Mouse (Mus musculus) retina, embryonic 14.5 days (tissue): ENCODE measurements around the gene Gm21974.
A peak's percentile ranks its signal among the peaks of the same experiment; 100 is the strongest.
"Not testable (repeated sequence)": the region's sequence is repeated elsewhere in the genome, so short reads cannot be mapped to it uniquely, and the experiment has no call there.

Experiments used
- DNase-seq: peaks from one replicate; pipeline ENCODE4 v3.0.0-alpha.2; 2015; ENCODE audit warnings: low spot score

The Gm21974 gene

DNA sequence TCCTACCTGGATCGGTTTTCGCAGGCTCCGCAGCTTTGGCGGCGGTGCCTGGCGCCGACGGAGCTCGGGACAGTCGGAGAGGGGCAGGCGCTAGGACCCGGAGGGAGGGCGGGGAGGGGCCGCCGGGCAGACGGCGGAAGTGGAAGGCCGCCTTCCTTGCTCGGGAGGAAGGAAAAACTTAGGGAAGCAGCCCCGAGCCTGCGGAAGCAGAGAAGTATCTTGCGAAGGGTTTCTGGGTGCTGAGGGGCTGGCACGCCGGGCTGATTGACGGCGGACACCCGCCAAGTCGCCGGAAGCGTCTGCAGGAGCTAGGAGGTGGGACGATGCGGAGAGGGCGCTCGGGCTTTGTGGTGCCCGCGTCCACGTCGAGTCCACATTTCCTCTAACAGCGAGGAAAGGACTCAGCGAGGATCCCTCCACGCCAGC is 19.2 kb downstream of the Gm21974 start, which contains the start of gene Zfp646:
TSS of gene Zfp646 (plus strand) at position 181 of the 426 bp plus-strand sequence.
- peak; percentile 80 for DNase-seq

DNA sequence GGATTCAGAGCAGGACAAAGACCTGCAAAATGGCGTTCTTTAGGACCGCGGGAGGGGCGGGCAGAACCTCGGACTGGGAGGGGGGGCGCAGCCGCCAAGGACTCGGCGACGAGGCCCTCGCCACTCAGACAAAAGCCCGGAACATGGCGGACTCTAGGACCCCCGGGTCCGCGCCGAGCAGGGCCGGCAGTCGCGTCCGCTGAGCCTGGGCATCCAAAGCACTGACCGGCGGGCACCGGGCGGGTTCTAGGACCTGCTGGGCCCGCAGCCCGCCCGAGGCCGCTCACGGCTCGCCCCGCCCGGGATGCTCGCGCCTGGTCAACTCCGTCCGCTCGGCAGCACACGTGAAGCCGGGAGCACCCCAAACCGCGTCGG is 19.6 kb downstream of the Gm21974 start:
- peak; percentile 97 for DNase-seq

DNA sequence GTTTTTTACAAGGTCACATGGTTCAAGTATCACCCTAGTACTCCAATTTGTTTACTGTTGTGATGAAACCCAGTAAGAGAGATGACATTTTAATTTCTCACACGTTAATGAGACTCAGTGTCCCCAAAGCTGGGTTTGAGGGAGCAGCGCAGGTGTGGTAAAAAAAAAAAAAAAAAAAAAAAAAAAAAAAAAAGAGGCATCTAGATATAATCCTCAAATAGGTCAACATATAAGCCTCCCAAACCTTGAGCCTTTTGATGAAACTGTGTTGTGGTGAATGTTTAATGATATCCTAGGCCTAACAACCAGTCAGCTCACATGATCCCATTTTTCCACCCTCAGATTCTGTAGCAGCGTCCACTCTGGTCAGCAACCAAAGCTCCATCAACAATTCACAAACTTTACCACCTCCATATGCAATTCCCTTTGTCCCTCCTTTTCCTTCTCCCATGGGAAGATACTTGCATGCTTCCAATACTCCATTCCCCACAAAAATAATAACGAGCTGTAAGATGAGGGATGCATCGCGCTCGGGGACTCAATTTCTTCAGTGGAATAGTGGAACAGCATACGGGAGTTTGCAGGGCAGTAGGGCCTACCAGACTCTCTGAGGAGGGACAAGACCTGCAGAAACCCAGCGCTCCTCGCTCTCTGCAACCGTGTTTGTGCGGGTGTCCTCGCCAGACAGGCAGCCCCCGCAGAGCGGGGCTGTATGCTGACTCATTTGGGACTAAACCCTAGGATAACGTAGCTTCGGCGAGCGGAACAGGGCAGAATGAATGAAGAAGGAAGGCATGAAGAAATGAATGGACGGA is 20.2 kb downstream of the Gm21974 start:
- no peak for DNase-seq

DNA sequence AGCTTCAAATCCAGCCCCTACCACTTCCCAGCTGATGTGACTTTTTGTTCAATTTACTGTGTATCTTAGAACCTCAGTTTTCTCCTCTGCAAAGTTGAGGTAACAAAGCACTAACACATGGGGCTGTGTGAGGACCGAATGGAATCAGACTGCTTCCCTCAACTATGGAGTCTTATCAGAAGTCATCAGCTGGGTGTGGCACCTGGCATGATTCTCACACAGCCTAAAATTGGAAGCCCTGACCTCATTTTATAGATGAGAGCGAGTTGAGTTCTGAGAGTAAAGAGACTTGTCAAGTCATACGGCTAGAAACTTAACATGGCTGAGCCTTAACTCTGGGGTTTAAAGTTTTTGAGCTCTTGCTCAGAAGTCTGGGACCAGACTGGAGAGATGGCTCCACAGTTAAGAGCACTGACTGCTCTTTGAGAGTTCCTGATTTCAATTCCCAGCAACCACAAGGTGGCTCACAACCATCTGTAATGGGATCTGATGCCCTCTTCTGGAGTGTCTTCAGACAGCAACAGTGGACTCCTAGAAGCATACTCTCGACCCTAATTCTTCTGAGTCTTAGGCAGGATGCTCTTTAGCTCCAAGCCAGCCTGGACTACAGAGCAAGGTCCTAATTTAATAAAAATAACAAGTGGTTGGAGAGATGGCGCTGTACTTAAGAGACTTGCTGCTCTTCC is 25.0 kb downstream of the Gm21974 start:
- peak; percentile 7 for DNase-seq

DNA sequence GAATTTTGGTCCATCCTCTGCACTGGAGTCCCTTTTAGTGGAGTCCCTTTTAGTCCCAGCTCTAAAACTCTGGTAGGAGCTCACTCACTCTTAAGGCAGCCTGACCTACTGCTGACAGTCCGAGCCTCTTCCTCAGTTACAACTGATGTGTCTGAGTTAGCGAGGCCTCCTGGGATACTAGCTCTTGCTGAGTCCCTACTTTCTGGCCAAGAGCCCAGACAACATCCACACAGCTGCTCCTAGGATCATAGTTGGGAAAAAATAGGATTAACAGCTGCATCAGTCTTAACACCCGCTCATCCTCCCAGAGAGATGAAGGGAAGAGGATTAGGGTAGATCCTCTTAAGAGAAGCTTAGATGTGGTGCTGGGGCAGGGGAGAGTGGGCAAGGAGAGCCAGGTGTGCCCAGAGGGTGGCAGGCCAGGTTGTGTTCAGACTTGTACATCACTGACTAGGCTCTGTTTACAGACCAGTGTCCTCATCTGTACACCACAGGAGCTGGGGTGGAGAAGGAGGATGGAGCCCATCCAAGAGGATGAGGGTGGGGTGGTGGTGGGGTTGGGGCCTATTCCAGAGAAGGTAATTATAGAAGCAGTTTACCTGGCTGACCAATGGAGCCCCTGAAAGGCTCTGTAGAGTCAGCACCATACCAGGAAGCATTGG is 26.0 kb downstream of the Gm21974 start:
- peak; percentile 30 for DNase-seq

DNA sequence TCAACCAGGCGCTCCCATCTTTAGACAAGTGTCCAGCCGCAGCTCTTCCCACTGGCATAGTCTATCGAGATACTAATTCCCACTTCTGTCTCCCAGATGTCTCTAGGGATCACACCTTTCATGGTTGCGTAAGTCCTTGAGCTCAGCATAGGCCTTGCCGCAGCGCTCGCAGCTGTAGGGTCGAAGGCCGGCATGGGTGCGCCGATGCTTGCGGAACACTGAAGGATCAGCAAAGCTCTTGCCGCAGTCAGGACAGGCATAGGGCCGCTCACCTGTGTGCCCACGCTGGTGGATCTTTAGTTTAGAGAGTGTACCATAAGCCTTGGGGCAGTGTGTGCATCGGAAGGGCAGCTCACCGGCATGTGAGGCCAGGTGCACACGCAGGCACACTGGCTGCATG is 27.6 kb downstream of the Gm21974 start:
- DNase-seq: no peak

DNA sequence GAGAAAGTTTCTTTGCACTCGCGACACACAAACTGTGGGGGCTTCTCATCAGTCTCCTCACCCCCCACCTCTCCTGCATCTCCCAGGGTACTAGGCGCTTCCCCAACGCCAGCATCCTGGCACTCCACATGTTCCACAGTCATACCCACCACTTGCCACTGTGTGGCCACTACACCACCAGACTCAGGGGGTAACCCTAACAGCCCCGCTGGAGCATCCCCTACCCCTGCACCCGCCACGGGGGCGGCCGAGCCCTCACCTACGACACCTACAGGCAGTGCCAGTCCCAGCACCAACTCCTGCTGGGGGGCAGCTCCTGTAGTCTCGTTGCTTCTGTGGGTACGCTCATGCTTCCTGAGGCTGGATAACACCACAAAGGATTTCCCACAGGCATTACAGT is 28.8 kb downstream of the Gm21974 start:
- no peak for DNase-seq

DNA sequence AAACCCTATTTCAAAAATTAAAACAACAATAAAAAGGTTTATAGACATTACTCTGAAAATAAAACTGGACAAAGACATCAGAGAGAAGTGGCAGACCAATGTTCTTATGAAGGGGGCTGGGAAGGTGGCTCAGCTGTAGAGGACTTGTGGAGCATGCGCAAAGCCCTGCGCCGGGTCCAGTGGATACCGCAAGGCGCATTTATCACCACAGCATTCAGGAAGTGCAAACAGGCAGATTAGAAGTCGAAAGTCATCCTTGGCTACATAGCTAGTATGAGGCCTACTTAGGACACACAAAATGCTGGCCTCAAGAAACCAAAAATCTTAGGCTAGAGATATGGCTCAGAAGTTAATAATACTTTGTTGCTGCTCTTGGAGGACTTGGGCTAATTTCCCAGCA is 37.0 kb downstream of the Gm21974 start:
- DNase-seq: no peak

DNA sequence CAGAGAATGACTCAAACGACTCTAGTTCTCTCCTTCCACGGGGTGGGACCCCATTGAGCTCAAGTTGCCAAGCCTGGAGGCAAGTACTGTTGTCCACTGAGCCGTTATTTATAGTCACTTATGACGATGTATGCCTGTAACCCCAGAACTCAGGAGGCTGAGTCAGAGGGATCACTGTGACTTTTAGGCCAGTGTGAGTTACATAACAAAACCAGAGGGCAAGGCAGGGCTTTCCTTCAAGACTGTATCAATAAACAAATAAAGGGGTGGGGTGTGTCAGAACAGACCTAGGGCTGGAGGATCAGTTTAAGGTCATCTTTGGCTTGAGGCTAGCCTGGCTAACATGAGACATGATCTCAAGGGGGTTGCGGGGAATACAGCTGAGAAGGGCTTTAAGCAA is 44.3 kb downstream of the Gm21974 start:
- no peak for DNase-seq

DNA sequence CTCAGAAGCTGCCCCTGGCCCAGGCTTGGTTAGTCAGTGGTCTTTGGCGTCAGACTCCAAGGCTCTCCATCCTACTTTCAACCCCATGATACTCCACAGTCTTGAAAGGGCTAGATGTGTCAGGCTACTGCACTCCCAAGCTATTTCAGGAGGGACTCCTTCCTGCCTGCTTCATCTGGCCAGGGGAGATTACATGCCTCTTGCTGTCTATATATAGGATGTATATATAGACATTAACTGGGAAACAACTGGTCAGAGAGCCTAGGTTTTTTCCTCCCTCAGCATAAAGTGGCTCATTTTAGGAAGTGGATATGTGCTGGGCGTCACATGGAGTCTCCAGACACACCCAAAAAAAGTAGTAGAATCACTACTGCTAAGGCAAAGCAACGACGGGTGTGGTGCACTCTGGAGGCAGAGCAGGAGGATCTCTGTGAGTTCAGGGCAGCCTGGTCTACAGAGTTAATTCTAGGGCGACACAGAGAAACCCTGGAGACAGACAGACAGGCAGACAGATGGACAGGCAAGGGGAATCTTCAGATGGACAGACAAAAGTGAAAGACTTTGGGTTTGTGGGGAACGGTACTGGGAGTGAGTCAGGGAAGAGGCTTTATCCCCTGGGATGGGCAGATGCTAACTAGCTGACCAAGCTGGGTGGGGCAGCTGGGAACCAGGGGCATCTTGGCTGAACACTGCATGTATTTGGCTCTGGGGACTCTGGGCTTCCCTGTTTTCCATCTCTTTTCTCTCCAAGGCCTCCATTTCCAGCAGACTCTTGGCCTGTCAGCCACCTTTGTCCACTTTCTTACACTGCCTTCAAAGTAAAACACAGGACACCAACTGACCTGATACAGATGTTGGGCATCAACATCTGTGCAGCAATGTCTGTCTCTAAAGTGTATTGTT is 45.0 kb downstream of the Gm21974 start:
- no peak for DNase-seq

DNA sequence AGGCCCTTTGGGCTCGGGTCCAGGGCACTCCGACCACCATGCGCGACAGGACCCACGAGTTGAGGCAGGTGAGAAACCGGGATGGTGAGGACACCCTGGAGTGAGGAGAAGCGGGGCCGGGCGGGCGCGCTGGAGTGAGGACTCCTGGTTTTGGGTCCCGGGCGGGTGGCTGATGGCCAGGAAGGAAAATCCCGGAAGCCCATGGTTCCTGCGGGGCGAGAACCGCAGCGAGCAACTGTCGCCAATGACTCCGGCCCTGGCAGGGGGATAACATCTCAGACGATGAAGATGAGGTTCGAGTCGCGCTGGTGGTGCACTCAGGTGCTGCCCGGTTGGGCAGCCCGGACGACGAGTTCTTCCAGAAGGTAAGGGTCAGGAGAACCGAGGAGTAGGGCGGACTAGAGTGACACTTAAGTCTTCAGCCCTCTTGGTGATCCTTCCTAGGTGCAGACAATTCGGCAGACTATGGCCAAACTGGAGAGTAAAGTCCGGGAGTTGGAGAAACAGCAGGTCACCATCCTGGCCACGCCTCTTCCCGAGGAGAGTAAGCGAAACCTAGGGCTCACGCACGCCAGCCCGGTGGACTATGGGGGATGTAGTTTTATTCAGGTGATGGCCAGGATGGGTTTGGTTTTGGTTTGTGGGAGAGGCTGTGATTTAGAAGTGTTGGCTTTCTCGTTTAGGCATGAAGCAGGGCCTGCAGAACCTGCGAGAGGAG is 53.1 kb downstream of the Gm21974 start:
- peak; percentile 81 for DNase-seq

DNA sequence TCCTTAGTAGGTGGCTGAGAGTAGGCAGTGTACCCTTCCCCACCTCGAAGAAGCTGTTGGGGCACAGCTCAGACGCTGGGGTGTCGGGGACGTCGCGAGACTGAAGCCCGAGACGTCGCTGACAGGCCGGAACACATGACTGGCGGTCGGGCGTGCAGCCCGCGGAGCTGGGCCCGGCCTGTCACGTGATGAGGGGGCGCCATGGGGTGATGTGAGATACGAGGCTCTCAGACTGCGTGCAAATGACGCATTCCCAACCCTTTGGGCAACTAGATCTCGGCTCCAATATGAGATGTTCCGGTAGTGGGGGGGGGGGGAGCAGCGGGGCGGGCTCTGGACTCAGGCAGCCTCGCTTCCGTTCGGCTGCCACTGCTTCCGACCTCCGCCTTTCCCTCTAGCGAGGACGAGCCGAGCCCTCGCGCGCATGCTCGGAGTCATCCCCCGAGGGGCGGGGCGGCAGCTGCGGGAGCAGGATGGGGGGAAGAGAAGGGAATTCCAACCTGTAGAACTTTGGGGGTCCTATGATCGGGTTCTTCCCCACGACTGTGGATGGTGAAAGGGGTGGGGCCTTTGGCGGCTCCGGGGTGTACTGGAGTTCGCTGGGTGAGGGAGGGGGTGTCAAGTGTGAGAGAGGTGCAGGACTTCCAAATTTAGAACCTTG is 53.8 kb downstream of the Gm21974 start:
- DNase-seq: peak; percentile 87

DNA sequence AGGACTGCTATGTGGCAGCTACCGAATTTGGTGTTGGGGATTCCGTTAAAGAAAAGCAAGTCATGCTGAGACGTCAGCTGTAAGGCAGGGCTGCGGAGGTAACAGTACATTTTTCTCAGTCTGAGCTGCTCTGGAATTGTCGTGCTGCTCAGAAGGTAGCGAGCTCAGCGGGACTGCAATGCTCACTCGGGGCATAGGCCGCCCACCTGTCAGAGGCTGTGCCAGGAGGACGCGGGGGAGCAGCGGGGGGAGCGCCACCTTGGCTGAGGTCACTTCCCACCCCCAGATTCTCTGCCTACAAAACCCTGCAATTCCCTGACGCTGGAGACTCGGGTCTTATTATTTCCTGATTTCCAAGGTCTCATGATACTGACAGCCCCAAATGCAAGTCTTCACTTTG is 54.4 kb downstream of the Gm21974 start:
- no peak for DNase-seq

DNA sequence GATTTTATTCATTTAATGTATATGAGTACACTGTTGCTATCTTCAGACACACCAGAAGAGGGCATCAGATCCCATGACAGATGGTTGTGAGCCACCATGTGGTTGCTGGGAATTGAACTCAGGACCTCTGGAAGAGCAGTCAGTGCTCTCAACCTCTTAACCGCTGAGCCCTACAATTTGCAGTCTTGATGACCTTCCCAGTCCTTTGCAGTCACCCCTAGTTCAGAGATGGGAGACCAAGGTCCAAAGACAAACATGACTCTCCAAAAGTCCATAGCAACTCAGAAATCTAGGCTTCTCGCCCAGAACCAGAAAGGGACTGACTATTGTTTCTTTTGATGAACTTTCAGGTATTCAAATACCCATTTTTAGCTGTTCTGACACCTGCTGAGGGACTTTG is 55.2 kb downstream of the Gm21974 start:
- DNase-seq: not testable (repeated sequence)

DNA sequence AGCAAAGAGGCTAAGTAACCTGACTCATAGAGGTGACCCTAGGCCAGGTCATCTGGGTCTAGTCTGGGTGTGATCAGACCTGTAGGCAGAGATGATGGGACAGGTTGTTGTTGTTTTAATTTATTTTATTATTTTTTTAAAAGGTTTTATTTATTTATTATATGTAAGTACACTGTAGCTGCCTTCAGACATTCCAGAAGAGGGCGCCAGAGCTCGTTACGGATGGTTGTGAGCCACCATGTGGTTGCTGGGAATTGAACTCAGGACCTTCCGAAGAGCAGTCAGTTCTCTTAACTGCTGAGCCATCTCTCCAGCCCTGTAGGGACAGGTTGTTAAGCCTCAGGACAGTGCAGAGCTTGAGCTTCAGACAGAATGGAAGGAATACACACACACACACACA is 57.4 kb downstream of the Gm21974 start:
- not testable (repeated sequence) for DNase-seq

DNA sequence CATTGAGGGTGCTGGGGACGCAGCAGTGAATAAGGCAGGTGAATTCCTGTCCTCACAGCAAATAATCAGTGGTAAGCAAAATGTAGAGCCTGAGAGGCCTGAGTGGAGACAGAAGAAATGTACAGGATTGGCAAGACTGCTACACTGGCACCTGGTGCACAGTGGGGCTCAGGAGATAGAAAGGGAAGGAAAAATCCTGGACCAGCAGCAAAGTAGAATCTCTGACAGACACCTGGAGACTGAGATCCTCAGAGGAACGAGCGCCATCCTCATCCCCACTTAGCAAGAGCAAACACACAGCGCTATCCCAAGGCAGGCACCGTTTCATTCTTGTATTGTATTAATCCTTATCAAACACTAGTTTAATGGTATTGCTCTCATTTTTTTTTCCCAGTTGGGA is 57.8 kb downstream of the Gm21974 start:
- no peak for DNase-seq
